Mouse (Mus musculus) liver, postnatal 0 days (tissue): ENCODE data around the gene Gpr83.

Source experiments
- CTCF ChIP-seq: sonication (generic); IDR thresholded peaks from 2 replicates; pipeline ENCODE4 v1.5.1; 2016; ENCODE audit warnings: antibody characterized with exemption, low read depth
- EP300 ChIP-seq: IDR thresholded peaks from 2 replicates; pipeline ENCODE4 v1.6.1; 2016; ENCODE audit warnings: antibody characterized with exemption, low read depth, mild to moderate bottlenecking

DNA sequence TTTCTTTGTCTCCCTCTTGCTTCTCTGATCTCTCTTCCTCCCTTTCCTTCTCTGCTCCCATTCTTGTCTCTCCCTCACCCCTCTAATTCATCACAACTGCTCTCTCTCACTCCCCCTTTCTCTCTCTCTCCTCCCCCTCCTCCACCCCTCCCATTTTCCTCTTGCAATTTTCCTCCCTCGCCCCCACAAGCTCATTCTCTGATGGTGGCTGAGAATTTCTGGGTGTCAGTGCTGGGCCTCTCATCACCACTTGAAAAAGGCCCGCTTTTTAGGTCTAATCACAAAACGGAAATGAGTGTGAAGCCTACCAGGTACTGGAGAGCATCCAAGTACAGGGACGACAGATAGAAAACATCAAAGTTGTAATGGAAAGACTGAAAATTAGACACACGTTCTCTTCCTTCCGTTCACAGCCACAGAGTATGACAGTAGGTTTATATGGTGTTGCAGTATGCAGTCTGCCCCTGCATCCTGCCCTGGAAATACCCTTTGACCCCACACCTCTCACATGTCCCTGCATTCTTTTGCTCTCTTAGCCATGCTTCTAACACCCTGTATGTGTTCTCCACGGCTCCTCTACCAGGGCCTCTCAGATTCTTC is 47.9 kb downstream of the Gpr83 start:
- TF ChIP-seq CTCF = no peak
- no peak for TF ChIP-seq EP300
